Mouse (Mus musculus): ENCODE measurements at regions not wholly inside any gene's neighbourhood (a gene's known extent, or its start where the extent isn't known, plus 50 kb on each side); places are given as distances from the start of the nearest gene placed in this dataset.

DNA sequence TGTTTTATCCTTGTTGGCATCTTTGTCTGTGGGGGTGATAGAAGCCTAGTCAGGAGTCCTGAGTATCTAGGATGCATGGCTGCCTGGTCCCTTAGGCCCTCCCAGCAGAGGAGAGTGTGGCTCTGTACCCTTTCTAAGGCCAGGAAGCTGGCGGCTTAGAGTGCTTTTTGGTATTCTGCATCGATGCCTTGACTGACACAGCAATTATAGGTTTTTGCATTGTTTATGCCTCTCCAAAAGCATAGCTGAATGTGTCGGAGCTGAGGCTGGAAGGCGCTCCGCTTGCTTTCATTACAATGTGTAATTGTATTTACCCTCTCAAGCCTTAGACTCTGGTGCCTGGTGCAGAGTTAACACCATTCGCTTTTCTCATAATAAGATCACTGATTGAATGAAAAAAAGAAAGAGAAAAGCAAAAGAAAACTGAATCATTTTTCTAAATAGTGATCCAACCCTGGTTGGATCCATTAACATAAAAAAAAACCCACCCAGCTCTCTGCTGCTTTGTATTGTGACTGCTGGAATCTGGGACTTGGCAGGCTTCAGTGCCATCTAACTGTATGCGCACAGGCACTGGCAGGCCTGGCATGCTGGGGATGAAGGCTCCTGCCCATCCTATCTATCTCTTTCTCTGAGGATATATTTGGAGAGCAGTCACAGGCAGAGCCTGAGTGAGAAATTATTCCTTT, 376.8 kb downstream of the Zfp619 start:
- Histone ChIP-seq H3K9ac (ENCODE audit: low read length) (no peak overlapping the region), H3K27ac (ENCODE audit: low read length) (no peak overlapping the region), H3K4me1 (replicated peaks; ENCODE audit: control insufficient read depth, insufficient read depth, low read length) (no peaks in the 10 kb centered on the region), H3K9me3 (ENCODE audit: control insufficient read depth, low read length) (no peaks in the 10 kb centered on the region), H3K36me3 (ENCODE audit: control insufficient read depth, insufficient read depth, low read length) (no peaks in the 10 kb centered on the region), H3K4me3 (ENCODE audit: low read length) (no peak overlapping the region), H3K27me3 (ENCODE audit: control insufficient read depth, insufficient read depth, low read depth, low read length) (no peaks in the 10 kb centered on the region), H3K4me2 (ENCODE audit: low read depth, low read length) (no peak overlapping the region)
- 86% methylated on average over 7 of the region's 7 CpGs for WGBS
- ATAC-seq (ENCODE audit: low read depth) = no peak

DNA sequence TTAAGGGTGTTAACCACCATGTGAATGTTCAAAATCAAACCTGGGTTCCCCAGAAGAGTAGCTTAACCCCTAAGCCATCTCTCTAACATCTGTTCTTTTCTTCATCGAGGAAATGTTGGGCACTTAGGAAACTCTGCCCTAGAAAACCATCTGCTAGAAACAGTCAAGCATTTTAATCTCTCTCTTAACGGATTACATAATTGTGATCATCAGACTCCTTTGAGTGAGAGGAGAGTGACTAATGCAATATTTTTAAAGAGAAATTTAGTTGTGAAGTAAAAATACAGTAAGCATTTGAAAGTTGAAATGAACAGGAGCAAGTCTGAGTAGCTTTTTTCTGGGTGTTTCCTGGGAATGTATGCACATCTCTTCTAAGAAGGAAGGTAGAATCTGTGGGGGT, 379.4 kb downstream of the Zfp619 start:
- Histone ChIP-seq H3K27me3 (ENCODE audit: control insufficient read depth, insufficient read depth, low read depth, low read length) (no peaks in the 10 kb centered on the region), H3K36me3 (ENCODE audit: control insufficient read depth, insufficient read depth, low read length) (no peaks in the 10 kb centered on the region), H3K9ac (ENCODE audit: low read length) (no peak overlapping the region), H3K4me2 (ENCODE audit: low read depth, low read length) (no peak overlapping the region), H3K4me1 (replicated peaks; ENCODE audit: control insufficient read depth, insufficient read depth, low read length) (no peaks in the 10 kb centered on the region), H3K9me3 (ENCODE audit: control insufficient read depth, low read length) (no peaks in the 10 kb centered on the region), H3K27ac (ENCODE audit: low read length) (no peak overlapping the region), H3K4me3 (ENCODE audit: low read length) (no peak overlapping the region)
- no peak for ATAC-seq (ENCODE audit: low read depth)
- 67% methylated on average over 2 of the region's 2 CpGs for WGBS

DNA sequence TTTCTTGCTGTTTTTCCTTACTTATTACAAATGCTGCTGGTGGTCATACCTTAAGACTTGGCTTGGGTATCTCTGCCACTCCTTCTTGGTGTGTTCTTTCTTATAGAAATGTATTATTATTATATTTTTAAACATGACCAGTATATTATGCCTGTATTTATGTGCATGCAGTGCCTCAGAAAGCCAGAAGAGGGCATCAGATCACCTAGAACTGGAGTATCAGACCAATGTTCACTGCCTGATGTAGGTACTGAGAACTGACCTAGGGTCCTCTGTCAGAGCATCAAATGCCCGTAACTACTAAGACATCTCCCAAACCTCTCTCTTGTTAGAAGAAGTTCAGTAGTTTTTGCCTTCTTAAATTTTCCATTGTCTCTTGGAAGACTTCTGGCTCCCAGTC, 380.7 kb downstream of the Zfp619 start:
- H3K4me2 ChIP-seq (ENCODE audit: low read depth, low read length) = no peak overlapping the region
- 77% methylated on average over 1 of the region's 1 CpGs for WGBS
- no peaks in the 10 kb centered on the region for H3K36me3 ChIP-seq (ENCODE audit: control insufficient read depth, insufficient read depth, low read length)
- H3K9me3 ChIP-seq (ENCODE audit: control insufficient read depth, low read length) = no peaks in the 10 kb centered on the region
- H3K4me3 ChIP-seq (ENCODE audit: low read length) = no peak overlapping the region
- ATAC-seq (ENCODE audit: low read depth) = no peak
- no peak overlapping the region for H3K9ac ChIP-seq (ENCODE audit: low read length)
- H3K27me3 ChIP-seq (ENCODE audit: control insufficient read depth, insufficient read depth, low read depth, low read length) = no peaks in the 10 kb centered on the region
- no peak overlapping the region for H3K27ac ChIP-seq (ENCODE audit: low read length)
- H3K4me1 ChIP-seq (replicated peaks; ENCODE audit: control insufficient read depth, insufficient read depth, low read length) = no peaks in the 10 kb centered on the region

DNA sequence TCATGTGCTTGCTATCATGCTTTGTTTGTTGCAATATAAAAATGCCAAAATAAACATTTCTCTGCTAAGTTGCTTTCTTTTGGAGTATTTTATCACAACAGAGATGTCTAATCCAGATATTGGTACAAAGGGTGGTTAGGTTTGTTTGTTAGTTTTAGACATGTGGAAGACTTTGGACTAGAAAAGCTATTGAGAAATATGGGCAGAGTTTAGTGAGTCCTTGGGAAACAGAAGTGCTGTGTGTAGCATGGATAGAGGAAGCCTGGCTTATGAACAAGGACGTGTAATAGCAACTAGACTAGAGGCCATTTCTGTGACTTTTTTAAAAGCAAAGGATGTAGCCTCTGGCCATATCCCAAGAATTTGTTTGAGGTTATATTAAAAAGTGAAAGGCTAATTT, 416.4 kb downstream of the Zfp619 start:
- ATAC-seq (ENCODE audit: low read depth) = no peak
- 60% methylated on average over 1 of the region's 1 CpGs for WGBS
- H3K9me3 ChIP-seq (ENCODE audit: control insufficient read depth, low read length) = no peaks in the 10 kb centered on the region

DNA sequence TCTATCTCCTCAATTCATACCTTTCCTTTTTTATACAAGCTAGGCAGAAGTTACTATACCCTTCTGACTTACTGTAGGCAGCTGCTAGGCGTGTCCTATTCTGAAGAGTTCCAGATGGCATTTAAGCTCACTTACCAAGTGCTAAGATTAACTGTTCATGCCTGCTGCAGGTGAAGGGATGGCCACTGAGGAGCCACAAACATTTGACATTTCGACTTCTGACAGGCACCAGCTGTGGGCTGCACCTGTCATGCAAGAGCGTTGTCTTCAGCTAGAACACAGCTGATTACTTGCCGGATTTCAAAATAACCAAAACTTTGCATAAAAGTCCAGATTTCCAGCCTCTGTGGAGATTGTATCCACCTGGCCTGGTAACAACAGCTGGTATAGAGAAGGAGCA, 419.7 kb downstream of the Zfp619 start:
- Histone ChIP-seq H3K4me3 (ENCODE audit: low read length) (no peak overlapping the region), H3K9ac (ENCODE audit: low read length) (no peak overlapping the region), H3K4me1 (replicated peaks; ENCODE audit: control insufficient read depth, insufficient read depth, low read length) (no peaks in the 10 kb centered on the region), H3K36me3 (ENCODE audit: control insufficient read depth, insufficient read depth, low read length) (no peaks in the 10 kb centered on the region), H3K27ac (ENCODE audit: low read length) (no peak overlapping the region), H3K9me3 (ENCODE audit: control insufficient read depth, low read length) (no peaks in the 10 kb centered on the region), H3K27me3 (ENCODE audit: control insufficient read depth, insufficient read depth, low read depth, low read length) (no peaks in the 10 kb centered on the region), H3K4me2 (ENCODE audit: low read depth, low read length) (no peak overlapping the region)
- no peak for ATAC-seq (ENCODE audit: low read depth)
- WGBS = 63% methylated on average over 4 of the region's 4 CpGs

More for the DNA sequence above, 416.4 kb downstream of the Zfp619 start:
- no peaks in the 10 kb centered on the region for H3K4me1 ChIP-seq (replicated peaks; ENCODE audit: control insufficient read depth, insufficient read depth, low read length)
- no peak overlapping the region for H3K4me2 ChIP-seq (ENCODE audit: low read depth, low read length)
- H3K27ac ChIP-seq (ENCODE audit: low read length) = no peak overlapping the region
- H3K36me3 ChIP-seq (ENCODE audit: control insufficient read depth, insufficient read depth, low read length) = no peaks in the 10 kb centered on the region
- no peaks in the 10 kb centered on the region for H3K27me3 ChIP-seq (ENCODE audit: control insufficient read depth, insufficient read depth, low read depth, low read length)
- no peak overlapping the region for H3K4me3 ChIP-seq (ENCODE audit: low read length)
- H3K9ac ChIP-seq (ENCODE audit: low read length) = no peak overlapping the region

DNA sequence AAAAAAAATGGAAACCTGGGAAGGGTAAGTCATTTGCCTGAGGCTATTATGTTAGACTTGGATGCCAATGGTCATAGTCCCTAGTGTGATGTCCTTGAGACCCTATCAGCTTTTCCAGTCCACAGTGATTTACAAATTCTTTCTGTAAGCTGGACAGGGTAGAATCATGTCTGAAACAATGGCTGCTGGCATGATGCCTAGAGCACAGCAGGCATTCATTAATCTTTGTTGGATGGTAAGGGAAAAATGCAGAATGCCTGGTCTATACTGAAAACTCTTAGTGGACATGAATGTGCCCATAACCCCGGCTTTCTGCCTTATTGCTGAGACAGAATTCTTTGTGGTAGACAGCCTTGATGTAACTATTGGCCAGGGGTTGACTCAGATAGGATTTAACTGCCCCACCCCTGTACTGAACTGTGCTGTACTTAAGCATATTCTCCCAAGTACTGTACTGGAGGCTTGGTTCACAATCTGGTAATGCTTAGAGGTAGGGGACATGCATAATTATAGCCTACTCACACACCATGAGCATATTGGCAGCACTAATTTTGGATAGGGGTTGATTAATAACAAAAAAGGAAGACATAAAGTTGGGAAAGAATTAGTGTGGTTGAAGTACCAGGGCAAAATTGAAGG, 424.8 kb downstream of the Zfp619 start:
- Histone ChIP-seq H3K9ac (ENCODE audit: low read length) (no peak overlapping the region), H3K36me3 (ENCODE audit: control insufficient read depth, insufficient read depth, low read length) (no peaks in the 10 kb centered on the region), H3K4me2 (ENCODE audit: low read depth, low read length) (no peak overlapping the region), H3K27ac (ENCODE audit: low read length) (no peak overlapping the region), H3K4me1 (replicated peaks; ENCODE audit: control insufficient read depth, insufficient read depth, low read length) (no peaks in the 10 kb centered on the region), H3K27me3 (ENCODE audit: control insufficient read depth, insufficient read depth, low read depth, low read length) (no peaks in the 10 kb centered on the region), H3K9me3 (ENCODE audit: control insufficient read depth, low read length) (no peaks in the 10 kb centered on the region), H3K4me3 (ENCODE audit: low read length) (no peak overlapping the region)
- WGBS = 46% methylated on average over 1 of the region's 1 CpGs
- no peak for ATAC-seq (ENCODE audit: low read depth)

DNA sequence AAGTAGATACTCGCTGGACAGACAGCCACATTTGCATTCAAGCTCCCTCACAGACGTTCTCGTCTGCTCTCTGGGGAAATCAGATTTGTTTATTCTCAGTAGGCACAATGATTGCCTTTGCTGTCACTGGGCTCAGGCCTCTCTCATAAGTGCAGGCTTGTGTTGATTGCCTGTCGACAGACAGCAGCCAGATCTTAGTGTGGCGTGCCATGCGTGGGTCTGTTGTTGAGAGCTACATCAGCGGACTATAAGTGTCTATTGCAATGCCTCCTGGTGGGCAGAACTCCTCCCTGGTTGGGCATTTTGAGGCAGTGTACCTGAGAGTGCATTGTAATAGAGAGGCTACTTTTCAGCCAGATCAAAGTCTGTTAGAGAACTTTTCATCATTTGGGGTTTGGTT, 436.5 kb downstream of the Zfp619 start:
- Histone ChIP-seq H3K9me3 (ENCODE audit: control insufficient read depth, low read length) (no peaks in the 10 kb centered on the region), H3K27ac (ENCODE audit: low read length) (no peak overlapping the region), H3K27me3 (ENCODE audit: control insufficient read depth, insufficient read depth, low read depth, low read length) (no peaks in the 10 kb centered on the region), H3K4me2 (ENCODE audit: low read depth, low read length) (no peak overlapping the region), H3K4me1 (replicated peaks; ENCODE audit: control insufficient read depth, insufficient read depth, low read length) (no peaks in the 10 kb centered on the region), H3K36me3 (ENCODE audit: control insufficient read depth, insufficient read depth, low read length) (no peaks in the 10 kb centered on the region), H3K4me3 (ENCODE audit: low read length) (no peak overlapping the region), H3K9ac (ENCODE audit: low read length) (no peak overlapping the region)
- ATAC-seq (ENCODE audit: low read depth) = no peak
- 23% methylated on average over 7 of the region's 7 CpGs for WGBS

DNA sequence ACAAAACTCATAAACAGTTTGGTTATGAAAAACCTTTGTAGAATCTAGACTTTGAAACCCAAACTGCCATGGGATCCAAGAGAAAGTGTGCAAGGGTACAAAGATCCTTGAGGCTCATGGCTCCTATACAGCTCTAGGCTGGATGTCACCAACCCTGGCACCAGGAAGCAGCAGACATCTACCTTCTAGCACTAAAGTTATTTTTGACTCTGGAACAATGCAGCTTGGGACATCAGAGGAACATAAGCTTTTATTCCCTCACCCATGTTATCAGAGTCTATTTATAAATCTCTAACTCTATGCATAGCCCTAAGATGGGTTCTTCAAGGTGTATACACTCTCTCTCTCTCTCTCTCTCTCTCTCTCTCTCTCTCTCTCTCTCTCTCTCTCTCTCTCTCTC, 437.4 kb downstream of the Zfp619 start:
- H3K27ac ChIP-seq (ENCODE audit: low read length) = no peak overlapping the region

DNA sequence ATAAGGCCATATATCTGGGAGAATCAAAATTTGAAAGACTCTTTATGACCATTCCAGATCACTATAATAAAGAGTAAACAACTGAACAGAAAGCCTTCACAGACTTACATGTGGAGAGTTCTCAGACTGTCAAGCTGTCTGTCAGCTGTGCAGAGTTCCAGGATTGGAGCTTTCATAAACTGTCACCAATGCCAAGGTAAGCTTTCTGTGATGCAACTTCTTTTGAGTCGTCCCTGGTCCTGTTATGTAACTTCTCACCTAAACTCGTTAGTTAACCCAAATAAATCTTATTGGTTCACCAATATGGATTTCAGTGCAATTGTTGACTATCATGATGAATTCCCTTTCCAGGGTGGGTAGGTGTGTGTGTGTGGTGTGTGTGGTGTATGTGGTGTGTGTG, 460.6 kb downstream of the Zfp619 start:
- 76% methylated on average over 2 of the region's 2 CpGs for WGBS
- no peak overlapping the region for H3K4me2 ChIP-seq (ENCODE audit: low read depth, low read length)
- H3K27ac ChIP-seq (ENCODE audit: low read length) = no peak overlapping the region
- no peak overlapping the region for H3K9ac ChIP-seq (ENCODE audit: low read length)
- H3K27me3 ChIP-seq (ENCODE audit: control insufficient read depth, insufficient read depth, low read depth, low read length) = no peaks in the 10 kb centered on the region
- no peaks in the 10 kb centered on the region for H3K36me3 ChIP-seq (ENCODE audit: control insufficient read depth, insufficient read depth, low read length)
- ATAC-seq (ENCODE audit: low read depth) = no peak
- H3K4me3 ChIP-seq (ENCODE audit: low read length) = no peak overlapping the region
- no peaks in the 10 kb centered on the region for H3K9me3 ChIP-seq (ENCODE audit: control insufficient read depth, low read length)
- H3K4me1 ChIP-seq (replicated peaks; ENCODE audit: control insufficient read depth, insufficient read depth, low read length) = no peaks in the 10 kb centered on the region

More for the DNA sequence above, 437.4 kb downstream of the Zfp619 start:
- no peak overlapping the region for H3K9ac ChIP-seq (ENCODE audit: low read length)
- no peak overlapping the region for H3K4me2 ChIP-seq (ENCODE audit: low read depth, low read length)
- no peaks in the 10 kb centered on the region for H3K36me3 ChIP-seq (ENCODE audit: control insufficient read depth, insufficient read depth, low read length)
- no peak for ATAC-seq (ENCODE audit: low read depth)
- H3K4me3 ChIP-seq (ENCODE audit: low read length) = no peak overlapping the region
- H3K27me3 ChIP-seq (ENCODE audit: control insufficient read depth, insufficient read depth, low read depth, low read length) = no peaks in the 10 kb centered on the region
- H3K4me1 ChIP-seq (replicated peaks; ENCODE audit: control insufficient read depth, insufficient read depth, low read length) = no peaks in the 10 kb centered on the region
- no peaks in the 10 kb centered on the region; the same call in 1 of the 2 replicates for H3K9me3 ChIP-seq (ENCODE audit: control insufficient read depth, low read length)
